Mouse (Mus musculus) kidney, adult 2 months (tissue): ENCODE results near the gene Cers2.

Experiments used
- CTCF ChIP-seq: fragments of 200-500 bp; conservative IDR thresholded peaks from 2 replicates; pipeline ENCODE4 v1.5.1; 2011; ENCODE audit warnings: low read depth, mild to moderate bottlenecking, control low read depth, low read length, moderate library complexity, mixed read lengths; ENCODE audit not compliant: insufficient read depth, insufficient read length
- POLR2A ChIP-seq: fragments of 200-500 bp; IDR thresholded peaks from one replicate; pipeline ENCODE4 v1.6.1; 2011; ENCODE audit warnings: low read depth, low read length, control low read depth

DNA sequence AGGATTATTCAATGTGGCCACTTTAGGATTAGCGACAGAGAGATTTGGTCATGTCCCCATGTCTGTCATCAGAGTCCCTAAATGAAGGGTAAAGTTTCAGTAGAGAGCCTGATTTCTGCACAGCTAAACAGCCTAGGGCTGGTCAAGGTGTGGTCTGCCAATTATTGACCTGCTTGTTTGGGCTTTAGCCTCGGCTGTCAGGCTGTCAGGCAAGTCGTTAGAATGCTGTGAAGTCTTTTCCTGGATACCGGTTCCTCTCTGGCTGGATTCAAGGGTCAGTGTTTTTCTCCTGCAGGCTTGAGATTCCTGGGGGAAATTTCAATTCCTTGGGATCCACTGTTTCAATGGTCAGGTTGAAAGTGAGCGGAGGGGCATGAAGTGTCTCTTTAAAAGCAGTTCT, 28.6 kb upstream of the Cers2 start:
- TF ChIP-seq POLR2A = no peak
- TF ChIP-seq CTCF = no peak
